Mouse (Mus musculus): ENCODE measurements around the gene Gnas.
"Not testable (repeated sequence)": the region's sequence is repeated elsewhere in the genome, so short reads cannot be mapped to it uniquely, and the experiment has no call there.

Gene Gnas

DNA sequence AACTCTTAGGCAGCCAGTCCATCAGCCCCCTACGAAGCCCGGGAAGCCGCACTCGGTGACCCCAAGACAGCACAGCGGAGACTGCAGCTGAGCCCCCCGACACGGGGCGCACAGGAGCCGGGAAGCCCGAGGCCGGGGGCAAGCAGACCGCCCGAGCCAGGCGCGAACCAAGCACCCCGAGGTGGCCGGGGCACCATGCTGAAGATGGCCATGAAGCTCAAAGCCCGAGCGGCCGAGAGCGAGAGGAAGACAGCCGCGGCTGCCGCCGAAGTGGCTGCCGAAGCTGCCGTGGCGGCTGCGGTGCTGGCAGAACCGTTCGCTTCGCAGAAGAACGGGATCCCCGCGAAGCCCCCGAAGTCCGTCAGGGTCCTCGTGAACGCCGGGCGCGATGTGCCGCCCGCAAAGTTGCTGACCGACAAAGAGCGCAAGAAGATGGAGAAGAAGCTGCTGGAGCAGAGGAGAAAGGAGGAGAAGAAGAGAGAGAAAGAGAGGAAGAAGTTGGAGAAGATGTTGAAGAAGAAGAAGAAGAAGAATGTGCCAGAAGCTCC is 44.3 kb downstream of the Gnas start:
- DNase-seq (ENCODE audit: low spot score in 2 of 2), result no peak

DNA sequence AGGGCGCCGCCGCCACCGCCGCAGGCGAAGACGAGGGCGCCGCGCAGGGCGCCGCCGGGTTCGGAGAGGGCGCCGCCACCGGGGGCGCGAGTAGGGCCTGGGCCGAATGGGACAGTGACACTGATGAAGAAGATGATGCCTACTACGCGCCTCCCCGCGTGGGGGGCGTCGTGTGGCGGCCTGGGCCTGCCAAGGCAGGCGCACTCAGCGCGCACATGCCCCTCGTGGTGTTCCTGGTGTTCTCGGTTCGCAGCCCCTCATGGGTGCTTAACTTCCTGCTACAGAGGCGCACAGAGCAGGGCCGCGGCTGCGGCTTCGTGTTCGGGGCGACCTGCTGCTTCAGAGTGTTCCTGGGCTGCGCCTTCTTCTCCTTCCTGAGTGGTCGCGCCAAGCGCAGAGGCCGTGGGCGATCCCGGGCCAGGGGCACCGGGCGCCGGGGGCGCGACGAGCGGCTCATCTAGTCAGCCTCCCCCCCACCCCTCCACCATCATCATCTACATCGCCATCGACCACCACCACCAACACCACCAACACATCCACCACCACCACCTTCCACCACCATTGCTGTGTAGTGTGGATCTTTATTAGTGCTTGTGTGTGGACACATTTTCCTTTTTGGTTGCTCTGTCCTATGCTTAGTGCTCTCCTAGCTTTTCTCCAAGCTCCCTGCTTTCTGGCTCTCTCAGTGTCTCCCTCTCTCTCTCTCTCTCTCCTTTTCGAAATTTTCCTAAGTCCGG is 45.0 kb downstream of the Gnas start:
- DNase-seq (ENCODE audit: low spot score in 2 of 2), result no peak

DNA sequence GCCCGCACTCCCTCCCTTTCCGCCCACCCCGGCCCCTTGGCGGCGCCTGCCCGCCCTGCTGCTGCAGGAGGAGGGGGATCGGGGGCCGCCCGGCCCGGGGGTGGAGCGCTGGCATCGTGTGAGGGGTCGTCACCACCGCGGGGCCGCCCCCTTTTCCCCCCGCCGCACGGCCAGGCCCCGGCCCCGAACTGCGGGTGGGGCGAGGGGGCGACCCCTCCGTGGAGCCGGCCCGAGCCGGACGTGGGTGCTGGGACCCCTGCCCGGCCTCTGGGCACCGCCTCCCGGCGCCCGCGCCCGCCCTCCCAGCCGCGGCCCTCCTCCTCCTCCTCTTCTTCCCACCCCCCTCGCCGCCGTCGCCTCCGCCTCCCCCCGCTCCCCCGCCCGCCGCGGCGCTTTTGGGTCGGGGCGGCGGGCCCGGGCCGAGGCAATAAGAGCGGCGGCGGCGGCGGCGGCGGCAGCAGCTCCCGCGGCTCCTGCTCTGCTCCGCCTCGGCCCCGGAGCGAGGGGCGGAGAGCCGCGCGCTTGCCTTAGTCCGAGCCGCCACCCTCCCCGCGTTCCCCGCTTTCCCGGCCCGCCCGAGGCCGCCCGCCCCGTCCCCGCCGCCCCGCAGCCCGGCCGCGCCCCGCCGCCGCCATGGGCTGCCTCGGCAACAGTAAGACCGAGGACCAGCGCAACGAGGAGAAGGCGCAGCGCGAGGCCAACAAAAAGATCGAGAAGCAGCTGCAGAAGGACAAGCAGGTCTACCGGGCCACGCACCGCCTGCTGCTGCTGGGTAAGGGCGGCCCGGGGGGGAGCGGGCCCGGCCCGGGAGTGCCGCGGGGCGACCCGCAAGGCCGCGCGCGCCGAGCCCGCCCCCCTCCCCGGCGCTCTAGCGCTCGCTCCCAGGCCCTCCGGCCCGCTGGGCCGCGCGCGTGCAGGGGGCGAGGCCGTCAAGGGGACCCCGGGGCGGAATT is 45.8 kb downstream of the Gnas start:
- peak in 1 of 2 experiments; percentile 56 for DNase-seq (ENCODE audit: low spot score in 2 of 2)

DNA sequence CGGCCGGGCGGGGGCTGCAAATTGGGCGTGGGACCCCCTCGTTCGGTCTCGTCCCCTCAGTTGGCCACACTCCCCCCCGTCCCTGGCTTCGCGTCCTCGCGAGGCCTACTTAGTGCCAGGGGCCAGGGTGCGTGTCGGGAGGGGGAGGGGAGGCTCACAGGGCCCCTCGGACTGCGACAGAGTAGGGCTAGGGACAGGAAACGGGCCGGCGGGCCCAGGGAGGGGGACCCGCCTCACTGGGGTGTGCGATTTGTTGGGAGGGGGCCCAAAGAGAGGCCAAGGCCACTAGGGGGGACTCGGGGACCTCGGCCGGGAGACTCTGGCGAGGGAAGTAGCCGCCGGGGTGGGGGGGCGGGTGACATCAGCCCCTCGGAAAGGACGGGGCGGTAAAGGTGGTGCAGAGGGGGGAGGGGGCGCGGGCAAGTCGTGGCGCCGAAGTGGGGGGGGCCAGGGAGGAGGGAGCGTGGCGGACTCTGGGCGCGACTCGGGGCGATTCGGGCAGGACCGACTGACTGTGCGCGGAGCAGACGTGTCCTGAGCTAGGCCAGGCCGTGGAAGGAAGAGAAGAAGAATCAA is 46.6 kb downstream of the Gnas start:
- DNase-seq (ENCODE audit: low spot score in 2 of 2), result peak in 1 of 2 experiments; percentile 55

DNA sequence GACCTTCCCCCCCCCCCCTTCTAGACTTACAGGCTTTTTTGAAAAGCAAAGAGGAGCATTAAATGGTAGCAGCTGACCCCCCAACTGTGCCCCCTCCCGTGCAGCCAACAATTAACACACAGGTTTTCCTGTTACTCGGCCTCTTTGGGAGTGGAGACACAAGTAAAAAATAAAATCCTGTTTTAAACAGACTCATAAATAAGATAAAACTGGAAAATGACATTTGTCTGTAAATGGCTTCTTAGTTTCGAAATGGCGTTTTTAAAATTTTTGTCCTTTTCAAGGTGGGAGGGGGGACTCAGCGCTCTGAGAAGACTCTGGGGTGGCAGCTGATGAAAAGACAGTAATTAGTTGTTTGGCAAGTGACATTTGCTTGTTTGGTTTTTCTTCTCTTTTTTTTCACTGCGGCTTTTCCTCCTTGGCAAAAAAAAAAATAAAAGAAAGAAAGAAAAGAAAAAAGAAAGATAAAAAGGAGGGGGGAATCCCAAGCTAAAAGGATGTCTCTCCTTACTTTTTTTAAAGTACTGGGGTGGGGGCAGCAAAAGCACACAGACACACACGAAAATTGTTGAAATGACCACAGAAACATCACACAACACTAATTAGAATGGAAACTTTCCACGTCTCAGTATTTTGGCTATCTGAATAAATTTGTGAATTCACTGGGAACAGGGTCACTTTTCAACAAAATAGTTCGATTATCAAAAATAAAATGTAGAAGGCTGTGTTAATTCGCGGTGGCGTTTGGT is 47.3 kb downstream of the Gnas start:
- DNase-seq (ENCODE audit: low spot score in 2 of 2), result no peak

DNA sequence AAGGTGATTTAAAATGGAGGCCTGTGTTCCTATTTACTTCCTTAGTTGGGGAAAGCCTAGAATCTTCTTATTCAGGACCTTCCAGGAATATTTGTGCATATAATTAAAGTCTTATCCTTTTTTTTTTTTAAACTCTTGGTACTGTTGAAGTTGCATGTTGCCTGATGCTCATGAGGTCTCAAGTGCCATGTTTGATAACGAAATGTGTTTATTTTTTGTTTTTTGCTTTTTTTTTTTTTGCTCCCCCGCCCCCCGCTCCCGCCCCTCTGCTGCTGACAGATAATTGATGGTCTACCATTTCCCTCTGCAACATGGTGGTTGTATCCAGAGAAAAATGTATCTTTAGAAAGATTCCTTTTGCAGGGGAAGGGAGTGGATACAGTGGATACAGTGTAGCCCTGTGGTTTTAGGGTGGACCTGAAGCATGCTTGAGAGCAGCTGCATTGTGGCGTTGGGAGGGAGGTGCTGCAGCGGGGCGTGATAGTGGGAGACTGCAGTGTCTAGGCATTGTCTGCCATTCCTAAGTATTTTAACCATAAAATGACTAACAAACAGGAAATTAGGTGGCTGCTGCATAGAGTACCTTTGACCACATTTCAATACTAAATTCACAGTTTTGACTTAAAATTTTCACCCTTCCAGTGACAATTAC is 49.2 kb downstream of the Gnas start:
- DNase-seq (ENCODE audit: low spot score in 2 of 2), result no peak

DNA sequence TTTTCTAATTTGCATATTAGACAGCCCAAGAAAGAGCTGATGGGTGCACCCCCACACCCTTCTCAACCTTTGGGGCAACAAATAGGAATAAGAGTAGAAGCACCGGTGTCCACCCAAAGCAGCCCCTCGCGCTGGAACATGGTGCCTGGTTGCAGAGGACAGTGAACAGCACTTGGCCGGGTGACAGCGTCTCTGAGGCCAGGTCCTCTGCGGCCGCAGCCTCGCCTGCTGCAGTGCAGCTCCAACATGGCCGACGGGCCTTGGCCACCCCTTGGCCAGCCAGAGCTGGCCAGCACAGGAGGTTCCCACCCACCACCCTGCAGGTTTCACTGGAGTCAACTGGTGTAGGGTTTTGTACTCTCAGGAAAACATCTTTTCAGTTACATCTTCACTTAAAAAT is 50.3 kb downstream of the Gnas start:
- DNase-seq (ENCODE audit: low spot score in 2 of 2), result no peak

DNA sequence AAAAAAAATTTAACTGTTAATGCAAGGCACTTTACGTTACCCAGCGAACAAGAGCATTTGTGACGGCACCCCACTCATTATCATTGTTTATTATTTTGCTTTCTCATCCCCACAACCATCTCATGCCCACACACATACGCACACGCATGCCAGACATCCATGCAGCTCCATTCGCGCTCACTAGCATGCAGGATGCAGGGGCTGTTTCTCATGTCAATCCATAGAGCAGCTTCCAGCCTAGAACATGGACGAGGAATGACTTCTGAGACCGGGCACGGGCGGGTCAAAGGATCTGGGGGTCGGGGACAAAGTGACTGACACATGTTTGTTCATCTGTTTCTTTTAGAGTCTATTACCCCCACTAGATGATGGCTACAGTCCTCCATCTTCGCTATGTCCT is 53.2 kb downstream of the Gnas start:
- no peak for DNase-seq (ENCODE audit: low spot score in 2 of 2)

DNA sequence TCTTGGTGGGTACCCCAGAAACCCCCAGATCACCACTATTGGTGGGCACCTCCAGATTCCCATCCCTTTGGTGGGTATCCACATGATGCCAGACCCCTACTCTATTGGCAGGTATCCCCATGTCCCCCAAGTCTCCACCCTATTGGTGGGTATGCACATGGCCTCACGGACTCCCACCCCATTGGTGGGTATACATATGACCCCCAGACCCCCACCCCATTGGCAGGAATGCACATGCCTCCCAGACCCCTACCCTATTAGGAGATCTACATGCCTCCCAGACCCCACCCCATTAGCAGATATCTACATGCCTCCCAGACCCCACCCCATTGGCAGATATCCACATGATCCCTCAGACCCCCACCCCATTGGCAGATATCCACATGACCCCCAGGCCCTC is 55.6 kb downstream of the Gnas start:
- DNase-seq (ENCODE audit: low spot score in 2 of 2), result no peak

DNA sequence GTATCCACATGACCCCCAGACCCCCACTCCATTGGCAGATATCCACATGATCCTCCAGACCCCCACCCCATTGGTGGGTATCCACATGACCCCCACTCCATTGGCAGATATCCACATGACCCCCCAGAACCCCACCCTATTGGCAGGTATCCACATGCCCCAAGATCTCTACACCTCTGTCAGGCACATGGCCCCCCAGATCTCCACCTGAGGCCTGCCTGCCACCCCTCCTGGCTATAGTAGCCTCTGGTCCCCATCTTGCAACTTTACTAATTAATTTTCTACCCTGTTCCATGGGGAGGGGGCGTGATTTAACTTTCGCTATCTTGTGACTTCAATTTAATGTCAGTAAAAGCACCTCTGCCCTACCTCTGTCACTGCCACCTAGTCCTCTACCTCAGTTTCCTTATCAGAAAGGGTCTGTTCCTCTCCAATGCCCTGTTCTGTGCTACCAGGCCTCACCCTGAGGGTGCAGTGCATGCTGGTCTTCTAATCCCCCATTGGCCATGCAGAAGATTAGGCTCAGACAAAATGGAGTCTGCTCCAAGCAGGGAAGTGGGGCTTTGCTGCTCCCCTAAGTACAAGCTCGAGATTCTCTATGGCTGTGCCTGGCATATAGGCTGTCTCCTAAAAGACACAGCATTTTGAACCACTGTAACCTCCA is 56.2 kb downstream of the Gnas start:
- no peak for DNase-seq (ENCODE audit: low spot score in 2 of 2)

DNA sequence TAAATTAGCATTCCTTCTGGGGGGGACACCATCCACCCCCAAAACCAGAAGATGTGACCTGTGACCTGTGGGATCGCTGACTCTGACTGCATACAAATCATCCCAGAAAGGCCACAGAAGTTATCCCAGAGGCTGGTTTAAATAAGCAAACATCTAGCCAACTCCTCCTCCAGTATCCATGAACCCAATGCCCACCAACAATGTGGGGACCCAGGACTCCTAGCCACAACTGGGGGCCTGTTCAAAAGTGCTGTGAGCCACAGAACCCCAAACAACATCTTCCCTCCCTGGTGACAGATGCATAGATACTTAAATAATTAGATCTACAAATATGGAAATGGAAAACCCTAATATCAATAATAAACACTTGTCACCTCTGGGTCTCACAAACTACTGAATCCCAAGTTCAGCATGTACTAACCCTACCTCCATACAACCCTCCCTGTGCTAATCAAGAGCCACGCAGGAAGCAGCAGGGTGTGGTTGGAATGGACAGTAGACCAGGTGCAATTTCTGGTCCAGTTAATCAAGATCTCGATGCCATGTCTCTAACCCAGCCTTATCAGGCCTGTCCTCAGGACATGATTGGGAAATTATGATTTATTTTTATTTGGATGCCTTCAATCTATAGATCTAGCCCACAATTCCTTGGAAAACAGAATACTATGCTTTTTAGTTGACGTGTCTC is 56.9 kb downstream of the Gnas start:
- no peak for DNase-seq (ENCODE audit: low spot score in 2 of 2)

DNA sequence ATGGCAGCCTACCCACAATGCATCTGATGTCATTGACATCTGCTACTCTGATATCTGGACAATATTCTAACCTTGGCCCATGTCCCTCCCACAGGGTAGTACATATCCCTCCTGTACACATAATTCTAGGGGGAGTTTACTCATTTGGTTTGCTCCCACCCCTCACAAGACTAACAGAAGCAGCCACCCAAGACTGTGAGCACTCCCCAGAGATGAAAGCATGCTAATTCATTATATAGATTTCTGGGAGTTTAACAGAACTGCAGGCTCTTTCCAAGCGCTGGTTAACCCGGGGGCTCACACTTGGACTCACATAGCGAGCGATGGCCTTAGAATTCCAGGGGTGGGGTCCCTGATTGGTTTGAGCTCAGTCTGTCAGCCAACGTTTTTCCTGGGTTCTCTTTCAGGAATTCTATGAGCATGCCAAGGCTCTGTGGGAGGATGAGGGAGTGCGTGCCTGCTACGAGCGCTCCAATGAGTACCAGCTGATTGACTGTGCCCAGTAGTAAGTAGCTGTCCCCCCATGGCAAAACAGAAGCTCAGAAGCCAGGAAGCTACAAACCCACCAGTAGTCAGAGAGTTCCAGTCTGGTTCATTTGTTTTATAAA is 58.8 kb downstream of the Gnas start:
- no peak for DNase-seq (ENCODE audit: low spot score in 2 of 2)

DNA sequence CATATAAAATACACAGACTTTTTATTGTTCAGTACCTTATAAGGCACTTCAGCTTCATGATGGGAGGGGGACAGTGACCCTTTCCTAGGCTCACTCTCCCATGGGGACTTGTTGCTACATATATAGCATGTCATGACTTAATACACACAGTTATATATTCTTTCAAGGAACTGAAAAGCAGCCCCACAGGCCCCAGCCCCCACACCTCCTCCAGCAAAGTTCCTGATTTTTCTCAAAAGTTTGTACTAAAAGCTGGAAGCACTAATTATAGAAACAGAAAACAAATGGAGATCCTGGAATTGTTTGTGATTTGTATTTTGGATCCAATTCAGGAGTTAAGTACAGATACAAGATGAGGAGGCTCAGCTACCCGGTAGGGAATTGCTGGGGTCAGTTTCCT is 59.4 kb downstream of the Gnas start:
- no peak for DNase-seq (ENCODE audit: low spot score in 2 of 2)

DNA sequence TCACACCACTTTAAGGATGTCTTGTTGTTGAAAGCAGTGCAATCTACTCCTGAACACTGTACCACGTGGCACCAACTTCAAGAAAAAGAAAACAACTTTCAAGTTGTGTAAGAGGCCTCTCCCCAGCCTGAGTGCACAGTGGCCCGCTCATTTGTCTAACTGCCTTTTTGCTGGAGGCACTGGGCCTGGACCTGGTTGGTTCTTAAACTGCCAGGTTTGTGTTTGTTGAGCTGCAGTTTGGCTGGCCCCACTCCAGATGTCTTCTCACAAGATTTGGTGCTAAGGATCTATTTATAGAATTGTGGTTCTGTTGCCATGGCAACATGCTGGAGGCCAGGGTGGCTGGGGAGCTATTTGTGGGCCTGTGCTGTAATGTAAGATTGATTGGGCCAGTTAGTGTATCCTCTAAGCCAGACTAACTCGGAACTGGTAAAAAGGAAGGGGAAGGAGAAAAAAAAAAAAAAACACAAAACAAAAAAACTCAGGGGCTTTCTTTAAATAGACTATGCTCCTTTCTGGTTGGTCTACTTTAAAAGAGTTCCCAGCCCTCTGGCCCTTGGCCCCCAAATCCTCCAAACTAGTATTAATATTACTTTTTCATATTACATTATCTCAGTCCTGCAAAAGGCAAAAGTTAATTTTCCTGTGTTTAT is 60.0 kb downstream of the Gnas start:
- DNase-seq (ENCODE audit: low spot score in 2 of 2), result peak; percentile 80 to 89

DNA sequence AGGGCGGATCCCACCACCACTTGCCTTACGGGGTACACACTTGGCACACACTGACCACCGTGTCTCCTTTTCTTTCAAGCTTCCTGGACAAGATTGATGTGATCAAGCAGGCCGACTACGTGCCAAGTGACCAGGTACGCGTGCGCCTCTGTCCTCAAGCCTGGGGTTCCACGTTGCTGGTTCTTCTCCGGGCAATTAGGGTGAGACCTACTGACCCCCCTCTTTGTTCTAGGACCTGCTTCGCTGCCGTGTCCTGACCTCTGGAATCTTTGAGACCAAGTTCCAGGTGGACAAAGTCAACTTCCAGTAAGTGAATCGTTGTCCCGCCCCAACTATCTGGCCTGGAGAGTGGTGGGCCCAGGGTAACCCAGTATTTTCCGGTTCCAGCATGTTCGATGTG is 60.9 kb downstream of the Gnas start:
- DNase-seq (ENCODE audit: low spot score in 2 of 2), result no peak

DNA sequence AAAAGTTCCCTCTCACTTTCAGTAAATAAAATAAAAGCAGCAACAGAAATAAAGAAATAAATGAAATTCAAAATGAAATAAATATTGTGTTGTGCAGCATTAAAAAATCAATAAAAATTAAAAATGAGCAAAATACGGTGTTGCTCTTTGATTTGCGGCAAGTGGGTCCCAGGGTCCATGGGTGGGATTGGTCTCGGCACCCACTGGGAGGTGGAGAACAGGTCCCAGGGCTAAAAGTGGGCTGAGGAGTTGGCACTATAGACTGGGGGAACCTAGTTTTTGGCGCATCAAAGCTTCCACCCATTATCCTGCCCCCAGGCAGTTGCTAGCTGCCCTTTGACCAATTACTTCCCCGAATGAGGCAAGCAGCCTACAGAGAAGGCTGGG is 62.5 kb downstream of the Gnas start, which contains the start of gene Gm20721:
Gm20721 (minus strand) TSS at position 101 of the 387 bp plus-strand sequence.
- DNase-seq (ENCODE audit: low spot score in 2 of 2), result no peak

DNA sequence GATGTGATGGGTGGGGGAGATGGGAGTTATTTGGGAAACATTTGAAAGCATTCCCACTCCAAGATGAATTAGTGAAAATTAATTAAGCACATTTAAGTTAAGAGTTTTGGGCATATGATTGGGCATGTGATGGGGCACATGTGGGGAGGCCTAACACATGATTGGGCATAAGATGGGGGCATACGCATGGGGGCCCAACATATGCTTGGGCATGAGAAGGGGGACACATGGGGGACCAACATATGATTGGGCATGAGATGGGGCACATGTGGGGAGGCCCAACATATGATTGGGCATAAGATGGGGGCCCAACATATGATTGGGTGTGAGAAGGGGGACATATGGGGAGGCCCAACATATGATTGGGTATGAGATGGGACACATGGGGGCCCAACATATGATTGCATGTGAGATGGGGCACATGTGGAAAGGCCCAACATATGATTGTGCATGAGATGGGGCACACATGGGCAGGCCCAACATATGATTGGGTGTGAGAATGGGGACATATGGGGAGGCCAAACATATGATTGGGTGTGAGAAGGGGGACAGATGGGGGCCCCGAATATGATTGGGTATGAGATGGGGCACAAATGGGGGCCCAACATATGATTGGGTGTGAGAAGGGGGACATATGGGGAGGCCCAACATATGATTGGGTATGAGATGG is 63.0 kb downstream of the Gnas start:
- DNase-seq (ENCODE audit: low spot score in 2 of 2), result not testable (repeated sequence)

DNA sequence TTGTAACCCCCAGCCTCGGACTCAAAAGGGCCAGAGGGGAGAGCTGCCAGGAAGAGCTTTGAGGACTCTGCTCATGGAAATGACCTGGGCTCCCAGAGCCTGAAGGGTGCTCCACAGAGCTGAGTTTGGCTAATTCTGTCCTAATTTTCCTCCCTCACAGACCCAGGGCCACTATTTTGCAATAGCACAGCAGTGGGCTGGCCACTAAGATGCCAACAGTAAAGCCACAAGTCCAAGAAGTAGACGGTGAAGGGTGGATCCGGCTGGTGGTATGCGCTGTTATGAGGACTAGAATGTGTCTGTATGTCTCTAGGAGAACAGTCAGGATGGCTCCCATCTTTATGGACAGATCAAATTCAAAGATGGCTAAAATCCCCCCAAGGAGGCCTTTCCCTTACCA is 74.4 kb downstream of the Gnas start:
- no peak for DNase-seq (ENCODE audit: low spot score in 2 of 2)
